Mouse (Mus musculus): ENCODE measurements around the gene Chmp4b. TPM values are rescaled to one million over a fixed set of nuclear protein-coding genes. Genes with fewer than 3 reads are reported as not detected.
A peak's percentile ranks its signal among the peaks of the same experiment; 100 is the strongest.

The Chmp4b gene
- total and polyA plus RNA-seq, 3 experiments: 118 to 196 TPM; not detected in 1

GRCm38 (mm10) chr2:154604156-154604555, 47.3 kb upstream of the Chmp4b start:
- Histone ChIP-seq H3K4me1 (ENCODE audit: control insufficient read depth in 1 of 2, insufficient read depth in 2 of 2, low read length in 2 of 2) (peaks cover 4 to 10% of the 10 kb centered on the region in 2 experiments; a peak in 3 of 4 replicates), H3K36me3 (ENCODE audit: control insufficient read depth in 1 of 2, insufficient read depth in 2 of 2, low read length in 2 of 2) (peaks cover 0 to 8% of the 10 kb centered on the region in 2 experiments; a peak in 2 of 4 replicates), H3K9me3 (replicated peaks; ENCODE audit: insufficient read depth, low read length) (no peaks in the 10 kb centered on the region), H3K9ac (ENCODE audit: control insufficient read depth, low read depth, low read length, poor library complexity, severe bottlenecking) (peak overlapping the region; percentile 65), H3K79me2 (ENCODE audit: control insufficient read depth, insufficient read depth, low read length, poor library complexity) (peaks cover 1% of the 10 kb centered on the region; the same call in 1 of the 2 replicates), H3K27me3 (ENCODE audit: control insufficient read depth in 1 of 2, insufficient read depth in 2 of 2, low read length in 2 of 2) (no peaks in the 10 kb centered on the region), H3K27ac (ENCODE audit: control insufficient read depth, low read depth, low read length) (peak overlapping the region; percentile 64), H3K4me3 (ENCODE audit: control insufficient read depth in 1 of 2, insufficient read depth in 1 of 2, low read depth in 2 of 2, low read length in 2 of 2) (peak overlapping the region; percentile 65 to 68)
- no peak for TF ChIP-seq NELFE (IDR thresholded peaks at IDR 0.05; ENCODE audit: low read depth, low read length)
- TF ChIP-seq TCF12 (IDR thresholded peaks at IDR 0.05; ENCODE audit: low read depth, low read length): no peak
- TF ChIP-seq CTCF (IDR thresholded peaks at IDR 0.05 in 2 of 3, conservative IDR thresholded peaks at IDR 0.05 in 1 of 3; ENCODE audit: control insufficient read depth in 1 of 3, insufficient read depth in 1 of 3, low read depth in 2 of 3, low read length in 3 of 3, poor library complexity in 1 of 3, severe bottlenecking in 1 of 3): no peak
- DNase-seq (ENCODE audit: low read depth, low spot score): no peak

- no peaks in the 10 kb centered on the region for H3K9me3 ChIP-seq (replicated peaks; ENCODE audit: insufficient read depth, low read length)
- no peak overlapping the region for H3K27ac ChIP-seq (ENCODE audit: control insufficient read depth, low read depth, low read length)
- H3K27me3 ChIP-seq (ENCODE audit: control insufficient read depth in 1 of 2, insufficient read depth in 2 of 2, low read length in 2 of 2): no peaks in the 10 kb centered on the region
- no peak for DNase-seq (ENCODE audit: low read depth, low spot score)
- H3K9ac ChIP-seq (ENCODE audit: control insufficient read depth, low read depth, low read length, poor library complexity, severe bottlenecking): no peak overlapping the region
- H3K4me1 ChIP-seq (ENCODE audit: control insufficient read depth in 1 of 2, insufficient read depth in 2 of 2, low read length in 2 of 2): peaks cover 16 to 20% of the 10 kb centered on the region in 2 experiments
- TF ChIP-seq EP300 (IDR thresholded peaks at IDR 0.05; ENCODE audit: low read depth in 1 of 2, low read length in 2 of 2): no peak
- TF ChIP-seq GABPA (IDR thresholded peaks at IDR 0.05; ENCODE audit: low read depth, low read length): no peak
- TF ChIP-seq POLR2AphosphoS2 (IDR thresholded peaks at IDR 0.05; ENCODE audit: low read length): no peak
- no peak for TF ChIP-seq NELFE (IDR thresholded peaks at IDR 0.05; ENCODE audit: low read depth, low read length)
- TF ChIP-seq MAZ (IDR thresholded peaks at IDR 0.05; ENCODE audit: low read depth, low read length): no peak
- TF ChIP-seq ZNF384 (IDR thresholded peaks at IDR 0.05; ENCODE audit: low read depth, low read length): no peak
- peaks cover 1% of the 10 kb centered on the region; the same call in 1 of the 2 replicates for H3K79me2 ChIP-seq (ENCODE audit: control insufficient read depth, insufficient read depth, low read length, poor library complexity)
- no peak overlapping the region for H3K4me3 ChIP-seq (ENCODE audit: control insufficient read depth in 1 of 2, insufficient read depth in 1 of 2, low read depth in 2 of 2, low read length in 2 of 2)
- H3K36me3 ChIP-seq (ENCODE audit: control insufficient read depth in 1 of 2, insufficient read depth in 2 of 2, low read length in 2 of 2): peaks cover 0 to 25% of the 10 kb centered on the region in 2 experiments; a peak in 2 of 4 replicates
Observed at GRCm38 (mm10) chr2:154606965-154607364, 44.5 kb upstream of the Chmp4b start.

GRCm38 (mm10) chr2:154609050-154609767, 42.3 kb upstream of the Chmp4b start:
- peaks cover 19 to 28% of the 10 kb centered on the region in 2 experiments for H3K4me1 ChIP-seq (ENCODE audit: control insufficient read depth in 1 of 2, insufficient read depth in 2 of 2, low read length in 2 of 2)
- H3K27me3 ChIP-seq (ENCODE audit: control insufficient read depth in 1 of 2, insufficient read depth in 2 of 2, low read length in 2 of 2): no peaks in the 10 kb centered on the region
- no peaks in the 10 kb centered on the region for H3K9me3 ChIP-seq (replicated peaks; ENCODE audit: insufficient read depth, low read length)
- DNase-seq (ENCODE audit: low read depth, low spot score): peak; percentile 44
- H3K4me3 ChIP-seq (ENCODE audit: control insufficient read depth in 1 of 2, insufficient read depth in 1 of 2, low read depth in 2 of 2, low read length in 2 of 2): peak overlapping the region; percentile 26 to 36
- H3K27ac ChIP-seq (ENCODE audit: control insufficient read depth, low read depth, low read length): peak overlapping the region; percentile 46
- TF ChIP-seq POLR2AphosphoS5 (IDR thresholded peaks at IDR 0.05; ENCODE audit: borderline replicate concordance, low read depth, low read length) (no peak), NELFE (IDR thresholded peaks at IDR 0.05; ENCODE audit: low read depth, low read length) (no peak), ETS1 (IDR thresholded peaks at IDR 0.05; ENCODE audit: low read depth, low read length) (no peak), POLR2A (IDR thresholded peaks at IDR 0.05; ENCODE audit: control insufficient read depth in 1 of 2, insufficient read depth in 1 of 2, low read depth in 1 of 2, low read length in 2 of 2, poor library complexity in 1 of 2) (peak in 1 of 2 experiments; percentile 49; a peak in 1 of 4 replicates), JUND (IDR thresholded peaks at IDR 0.05; ENCODE audit: low read depth, low read length) (no peak), SIN3A (IDR thresholded peaks at IDR 0.05; ENCODE audit: low read length) (no peak), GABPA (IDR thresholded peaks at IDR 0.05; ENCODE audit: low read depth, low read length) (no peak), ZMIZ1 (IDR thresholded peaks at IDR 0.05; ENCODE audit: low read depth, low read length) (no peak), EP300 (IDR thresholded peaks at IDR 0.05; ENCODE audit: low read depth in 1 of 2, low read length in 2 of 2) (peak in 1 of 2 experiments; percentile 52; a peak in 2 of 4 replicates)
- peaks cover 0 to 29% of the 10 kb centered on the region in 2 experiments; a peak in 2 of 4 replicates for H3K36me3 ChIP-seq (ENCODE audit: control insufficient read depth in 1 of 2, insufficient read depth in 2 of 2, low read length in 2 of 2)
- peaks cover 3% of the 10 kb centered on the region; the same call in 1 of the 2 replicates for H3K79me2 ChIP-seq (ENCODE audit: control insufficient read depth, insufficient read depth, low read length, poor library complexity)
- peak overlapping the region; percentile 33; the same call in 1 of the 2 replicates for H3K9ac ChIP-seq (ENCODE audit: control insufficient read depth, low read depth, low read length, poor library complexity, severe bottlenecking)
